Mouse (Mus musculus): ENCODE data around the gene Ogfod1. TPM values are rescaled to one million over a fixed set of nuclear protein-coding genes. Genes with fewer than 3 reads are reported as not detected.

Gene Ogfod1
- 13.6 TPM for polyA plus RNA-seq (2017; shearing (Covaris generic))

DNA sequence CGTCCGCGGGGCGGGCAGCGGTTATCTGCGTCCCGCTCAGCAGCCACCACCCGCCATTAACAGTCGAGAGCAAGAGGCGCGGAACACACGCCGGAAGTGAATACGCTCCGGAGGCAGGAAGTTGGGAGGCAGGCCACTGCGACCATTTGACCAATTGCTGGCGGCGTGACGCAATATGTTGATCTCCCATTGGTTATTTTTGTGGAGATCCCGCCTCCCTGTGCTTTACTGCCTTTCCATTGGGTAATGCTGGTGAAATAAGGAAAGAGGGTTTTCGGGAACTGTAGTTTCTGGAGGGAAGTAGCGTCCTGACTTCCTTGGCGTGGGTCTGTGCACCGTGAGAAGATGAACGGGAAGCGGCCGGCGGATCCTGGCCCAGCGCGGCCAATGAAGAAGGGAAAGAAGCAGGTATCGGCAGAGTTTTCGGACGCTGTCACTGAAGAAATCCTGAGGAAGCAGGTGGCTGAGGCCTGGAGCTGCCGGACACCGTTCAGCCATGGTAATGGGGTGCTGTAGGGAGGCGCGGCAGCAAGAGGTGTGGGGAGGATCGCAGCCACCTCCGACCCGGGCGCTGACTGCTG, at the start of gene Ogfod1, which contains the start of gene Nudt21:
TSS of gene Ogfod1 (plus strand) at position 255 of the 581 bp plus-strand sequence.
TSS of gene Nudt21 (minus strand) at position 88 of the 581 bp plus-strand sequence.

DNA sequence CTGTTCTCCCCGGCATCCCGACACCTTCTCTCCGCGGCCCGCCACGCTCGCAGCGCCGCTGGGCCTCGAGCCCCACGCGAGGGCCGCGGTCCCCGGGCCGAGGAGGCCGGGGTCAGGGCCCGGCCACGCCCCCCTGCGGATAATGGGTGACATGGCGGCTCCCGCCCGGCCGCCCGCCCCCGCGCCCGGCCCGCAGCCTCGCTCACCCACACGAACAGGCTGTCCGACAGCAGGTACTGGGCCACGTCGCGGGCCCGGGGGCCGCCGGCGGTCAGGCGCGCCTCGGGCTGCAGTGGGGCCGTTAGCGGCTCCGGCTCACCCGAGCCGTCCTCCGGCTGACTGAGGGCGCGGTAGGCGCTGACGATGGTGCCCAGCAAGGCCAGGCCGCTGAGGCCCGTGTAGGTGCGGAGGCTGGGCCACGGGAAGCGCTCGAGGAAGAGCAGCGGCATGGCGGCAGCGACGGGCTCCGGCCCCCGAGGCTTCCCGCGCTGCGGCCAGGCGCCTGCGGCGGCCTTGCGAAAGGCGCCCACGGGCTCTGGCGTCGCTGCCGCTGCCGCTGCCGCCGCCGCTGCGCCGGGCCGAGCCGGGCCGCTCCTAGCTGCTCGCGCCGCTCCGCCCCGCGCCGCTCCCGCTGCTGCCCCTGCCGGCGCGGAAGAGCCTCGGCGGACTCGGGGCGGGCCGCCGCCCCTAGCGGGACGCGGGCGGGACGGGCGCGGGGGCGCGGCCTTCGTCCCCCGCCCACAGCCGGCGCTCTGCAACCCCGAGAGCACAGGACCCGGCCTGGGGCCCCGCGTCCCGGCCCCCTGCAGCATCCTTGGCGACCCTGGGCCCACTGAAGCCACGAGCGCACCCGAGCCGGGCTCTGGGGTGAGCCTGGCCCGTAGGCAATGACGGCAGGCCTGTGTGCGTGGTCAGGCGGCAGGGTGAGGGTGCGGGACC, 24.7 kb upstream of the Ogfod1 start, which contains the start of gene Amfr:
TSS of gene Amfr (minus strand) at position 830 of the 939 bp plus-strand sequence.

DNA sequence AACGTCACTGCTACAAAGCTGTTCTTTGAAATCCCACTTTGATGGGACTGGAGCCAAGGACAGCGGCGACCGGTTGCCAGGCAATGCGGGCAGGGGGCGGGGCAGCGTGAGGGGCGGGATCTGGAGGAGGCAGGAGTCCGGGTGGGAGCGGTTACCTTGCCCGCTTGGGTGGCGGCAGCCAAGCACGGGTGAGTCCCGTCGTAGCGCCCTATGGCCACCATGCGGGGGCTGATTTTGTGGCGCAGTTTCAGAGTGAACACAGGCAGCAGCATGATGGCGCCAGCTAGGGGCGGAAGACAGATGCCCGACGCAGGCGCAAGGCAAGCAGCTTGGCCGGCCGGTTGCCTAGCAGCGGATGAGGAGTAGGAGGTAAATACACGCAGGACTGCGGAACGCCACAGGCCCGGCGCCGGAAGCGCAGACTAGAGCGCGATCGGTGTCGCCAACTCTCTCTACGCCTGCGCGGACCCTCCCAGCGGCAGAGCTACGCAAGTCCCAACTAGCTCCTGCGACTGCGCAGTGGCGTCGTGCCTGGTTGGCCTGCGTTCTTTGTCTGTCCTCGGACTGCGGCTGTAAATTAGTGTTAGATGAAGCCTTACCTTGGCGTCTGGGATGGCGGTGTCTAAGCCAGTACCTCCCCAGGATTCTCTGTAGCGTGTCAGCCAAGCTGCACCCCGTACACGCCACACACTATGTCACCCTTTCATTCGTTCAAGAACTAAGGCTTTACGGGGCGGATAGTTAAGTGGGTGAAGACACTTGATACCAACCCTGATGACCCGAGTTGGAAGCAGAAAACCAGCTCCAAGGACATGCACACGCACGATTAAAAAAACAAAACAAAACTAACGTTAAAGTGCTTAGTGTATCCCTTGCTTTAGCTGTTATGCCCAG, 61.3 kb downstream of the Ogfod1 start, which contains the start of gene Bbs2:
TSS of gene Bbs2 (minus strand) at position 848 of the 894 bp plus-strand sequence.

Other genes starting within 250 kb of the Ogfod1 start
- gene Gnao1, start 227.2 kb upstream of the Ogfod1 start, polyA plus RNA-seq (2017; shearing (Covaris generic)): not detected
- gene Amfr, start 24.4 kb upstream of the Ogfod1 start, polyA plus RNA-seq (2017; shearing (Covaris generic)): 128 TPM
- 128 TPM for gene Nudt21, start 167 bp upstream of the Ogfod1 start, polyA plus RNA-seq (2017; shearing (Covaris generic))
- gene Bbs2, start 61.7 kb downstream of the Ogfod1 start, polyA plus RNA-seq (2017; shearing (Covaris generic)): 9.8 TPM
- not detected for gene Mt4, start 100.0 kb downstream of the Ogfod1 start, polyA plus RNA-seq (2017; shearing (Covaris generic))
- gene Mt3, start 115.4 kb downstream of the Ogfod1 start, polyA plus RNA-seq (2017; shearing (Covaris generic)): not detected
- not detected for gene Mt2, start 135.5 kb downstream of the Ogfod1 start, polyA plus RNA-seq (2017; shearing (Covaris generic))
- gene Mt1, start 141.9 kb downstream of the Ogfod1 start, polyA plus RNA-seq (2017; shearing (Covaris generic)): 2.2 TPM
- 37.8 TPM for gene Nup93, start 177.4 kb downstream of the Ogfod1 start, polyA plus RNA-seq (2017; shearing (Covaris generic))